Mouse (Mus musculus): ENCODE measurements around the gene Phrf1. TPM values are rescaled to one million over a fixed set of nuclear protein-coding genes. Genes with fewer than 3 reads are reported as not detected.
"Not testable (repeated sequence)": the region's sequence is repeated elsewhere in the genome, so short reads cannot be mapped to it uniquely, and the experiment has no call there.

Gene Phrf1
- polyA plus RNA-seq, 1 experiment from 2014 or later, result 24.7 TPM

GRCm38 (mm10) chr7:141227796-141228195 is 788 bp upstream of the Phrf1 start:
- Histone ChIP-seq H3K4me2 (replicated peaks; ENCODE audit: low read depth) (peak overlapping the region; percentile 79; the same call in 1 of the 2 replicates), H3K4me3 (ENCODE audit: low read depth, low read length) (no peak overlapping the region; the same call in 1 of the 2 replicates)
- no peak for TF ChIP-seq CTCF (IDR thresholded peaks at IDR 0.05; ENCODE audit: low read depth)

GRCm38 (mm10) chr7:141229702-141230101 is 1.1 kb downstream of the Phrf1 start:
- 25% methylated on average over 6 of the region's 6 CpGs for WGBS
- TF ChIP-seq CTCF (IDR thresholded peaks at IDR 0.05; ENCODE audit: low read depth), result no peak
- H3K4me1 ChIP-seq (replicated peaks; ENCODE audit: control insufficient read depth, insufficient read depth, low read length), result 0 out of 2 replicates have a peak, but pooled peaks cover 4% of the 10 kb centered on the region
- peak overlapping the region; percentile 92 for H3K9ac ChIP-seq (ENCODE audit: low read depth, low read length)
- peaks cover 39% of the 10 kb centered on the region for H3K36me3 ChIP-seq (ENCODE audit: control insufficient read depth, insufficient read depth)
- H3K4me3 ChIP-seq (ENCODE audit: low read depth, low read length), result peak overlapping the region; percentile 90
- H3K27ac ChIP-seq (ENCODE audit: low read depth, low read length), result no peak overlapping the region; the same call in 1 of the 2 replicates
- H3K27me3 ChIP-seq (replicated peaks; ENCODE audit: control insufficient read depth, insufficient read depth, low read length), result no peaks in the 10 kb centered on the region
- no peak for ATAC-seq
- H3K9me3 ChIP-seq (ENCODE audit: control insufficient read depth), result no peaks in the 10 kb centered on the region
- H3K4me2 ChIP-seq (replicated peaks; ENCODE audit: low read depth), result peak overlapping the region; percentile 79

More at GRCm38 (mm10) chr7:141227796-141228195, 788 bp upstream of the Phrf1 start:
- Histone ChIP-seq H3K36me3 (ENCODE audit: control insufficient read depth, insufficient read depth) (peaks cover 20% of the 10 kb centered on the region), H3K27me3 (replicated peaks; ENCODE audit: control insufficient read depth, insufficient read depth, low read length) (no peaks in the 10 kb centered on the region), H3K27ac (ENCODE audit: low read depth, low read length) (no peak overlapping the region), H3K4me1 (replicated peaks; ENCODE audit: control insufficient read depth, insufficient read depth, low read length) (peaks cover 4% of the 10 kb centered on the region; the same call in 1 of the 2 replicates), H3K9ac (ENCODE audit: low read depth, low read length) (peak overlapping the region; percentile 92; the same call in 1 of the 2 replicates), H3K9me3 (ENCODE audit: control insufficient read depth) (no peaks in the 10 kb centered on the region)
- WGBS, result 76% methylated on average over 4 of the region's 4 CpGs
- ATAC-seq, result no peak

GRCm38 (mm10) chr7:141230570-141230969 is 2.0 kb downstream of the Phrf1 start:
- TF ChIP-seq CTCF (IDR thresholded peaks at IDR 0.05; ENCODE audit: low read depth), result no peak
- Histone ChIP-seq H3K4me2 (replicated peaks; ENCODE audit: low read depth) (peak overlapping the region; percentile 79), H3K27me3 (replicated peaks; ENCODE audit: control insufficient read depth, insufficient read depth, low read length) (no peaks in the 10 kb centered on the region), H3K27ac (ENCODE audit: low read depth, low read length) (no peak overlapping the region), H3K36me3 (ENCODE audit: control insufficient read depth, insufficient read depth) (peaks cover 47% of the 10 kb centered on the region), H3K4me3 (ENCODE audit: low read depth, low read length) (no peak overlapping the region), H3K9ac (ENCODE audit: low read depth, low read length) (no peak overlapping the region), H3K9me3 (ENCODE audit: control insufficient read depth) (no peaks in the 10 kb centered on the region), H3K4me1 (replicated peaks; ENCODE audit: control insufficient read depth, insufficient read depth, low read length) (0 out of 2 replicates have a peak, but pooled peaks cover 4% of the 10 kb centered on the region)
- WGBS, result 95% methylated on average over 4 of the region's 4 CpGs
- no peak for ATAC-seq

GRCm38 (mm10) chr7:141231111-141231510 is 2.5 kb downstream of the Phrf1 start:
- Histone ChIP-seq H3K4me1 (replicated peaks; ENCODE audit: control insufficient read depth, insufficient read depth, low read length) (0 out of 2 replicates have a peak, but pooled peaks cover 4% of the 10 kb centered on the region), H3K36me3 (ENCODE audit: control insufficient read depth, insufficient read depth) (peaks cover 52% of the 10 kb centered on the region), H3K4me3 (ENCODE audit: low read depth, low read length) (no peak overlapping the region), H3K27ac (ENCODE audit: low read depth, low read length) (no peak overlapping the region), H3K9ac (ENCODE audit: low read depth, low read length) (no peak overlapping the region), H3K4me2 (replicated peaks; ENCODE audit: low read depth) (no peak overlapping the region), H3K9me3 (ENCODE audit: control insufficient read depth) (no peaks in the 10 kb centered on the region), H3K27me3 (replicated peaks; ENCODE audit: control insufficient read depth, insufficient read depth, low read length) (no peaks in the 10 kb centered on the region)
- WGBS, result 88% methylated on average over 3 of the region's 3 CpGs
- TF ChIP-seq CTCF (IDR thresholded peaks at IDR 0.05; ENCODE audit: low read depth), result no peak
- no peak for ATAC-seq

GRCm38 (mm10) chr7:141231551-141231950 is 3.0 kb downstream of the Phrf1 start:
- WGBS, result 86% methylated on average over 8 of the region's 10 CpGs
- no peak overlapping the region for H3K4me2 ChIP-seq (replicated peaks; ENCODE audit: low read depth)
- H3K27me3 ChIP-seq (replicated peaks; ENCODE audit: control insufficient read depth, insufficient read depth, low read length), result no peaks in the 10 kb centered on the region
- no peak overlapping the region for H3K4me3 ChIP-seq (ENCODE audit: low read depth, low read length)
- no peak overlapping the region for H3K9ac ChIP-seq (ENCODE audit: low read depth, low read length)
- no peaks in the 10 kb centered on the region for H3K9me3 ChIP-seq (ENCODE audit: control insufficient read depth)
- no peak for ATAC-seq
- 0 out of 2 replicates have a peak, but pooled peaks cover 4% of the 10 kb centered on the region for H3K4me1 ChIP-seq (replicated peaks; ENCODE audit: control insufficient read depth, insufficient read depth, low read length)
- no peak for TF ChIP-seq CTCF (IDR thresholded peaks at IDR 0.05; ENCODE audit: low read depth)
- peaks cover 55% of the 10 kb centered on the region for H3K36me3 ChIP-seq (ENCODE audit: control insufficient read depth, insufficient read depth)
- no peak overlapping the region for H3K27ac ChIP-seq (ENCODE audit: low read depth, low read length)

- H3K4me3 ChIP-seq (ENCODE audit: low read depth, low read length); H3K9ac ChIP-seq (ENCODE audit: low read depth, low read length); H3K4me1 ChIP-seq (replicated peaks; ENCODE audit: control insufficient read depth, insufficient read depth, low read length); H3K9me3 ChIP-seq (ENCODE audit: control insufficient read depth); ATAC-seq; H3K27ac ChIP-seq (ENCODE audit: low read depth, low read length); H3K4me2 ChIP-seq (replicated peaks; ENCODE audit: low read depth); H3K27me3 ChIP-seq (replicated peaks; ENCODE audit: control insufficient read depth, insufficient read depth, low read length): not testable (repeated sequence)
- H3K36me3 ChIP-seq (ENCODE audit: control insufficient read depth, insufficient read depth), result peaks cover 88% of the 10 kb centered on the region
- WGBS, result 68% methylated on average over 4 of the region's 4 CpGs
These were observed 21.9 kb downstream of the Phrf1 start for GRCm38 (mm10) chr7:141250486-141250885.

Measured in intestine, postnatal 0 days (tissue).